Mouse (Mus musculus) frontal cortex, postnatal 36 days (tissue): ENCODE results near the gene Ten1.

Experiments
- DNase-seq, 2 experiments: peaks; one replicate each; pipeline ENCODE4 v3.0.0; 2022; ENCODE audit warnings: low spot score in 2 of 2

Ten1 gene

DNA sequence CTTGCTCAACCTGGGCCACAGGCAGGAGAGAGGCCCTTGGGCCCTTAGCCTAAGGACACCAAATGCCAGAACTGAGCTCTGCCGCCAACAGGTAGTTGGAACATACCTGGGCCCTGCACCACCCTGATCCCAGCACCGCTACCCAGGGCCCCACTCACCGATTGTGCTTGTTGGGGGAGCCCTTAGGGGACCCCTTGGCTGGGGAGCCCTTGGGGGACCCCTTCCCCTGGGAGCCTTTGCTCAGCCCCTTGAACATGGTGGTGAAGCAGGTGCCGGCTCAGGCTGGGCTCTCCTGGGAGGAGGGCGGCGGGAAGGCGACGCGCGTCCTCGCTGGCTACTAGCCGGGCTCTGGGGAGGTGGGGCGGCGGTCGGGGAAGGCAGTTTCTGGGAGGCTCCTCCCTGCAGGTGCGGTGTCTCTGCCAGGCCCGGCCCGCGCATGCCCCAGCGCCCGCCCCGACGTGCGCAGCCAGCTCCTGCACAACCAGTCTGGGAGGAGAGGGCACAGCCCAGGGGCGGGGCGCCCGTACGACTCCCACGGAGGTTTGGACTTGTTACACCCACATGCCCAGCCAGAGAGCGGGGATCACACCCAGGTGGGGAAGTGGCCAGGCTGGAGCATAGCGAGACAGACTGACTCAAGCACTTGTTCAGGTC is 39.2 kb downstream of the Ten1 start, which contains the start of gene Evpl:
TSS of gene Evpl (minus strand) at position 336 of the 654 bp plus-strand sequence.
- DNase-seq = no peak

DNA sequence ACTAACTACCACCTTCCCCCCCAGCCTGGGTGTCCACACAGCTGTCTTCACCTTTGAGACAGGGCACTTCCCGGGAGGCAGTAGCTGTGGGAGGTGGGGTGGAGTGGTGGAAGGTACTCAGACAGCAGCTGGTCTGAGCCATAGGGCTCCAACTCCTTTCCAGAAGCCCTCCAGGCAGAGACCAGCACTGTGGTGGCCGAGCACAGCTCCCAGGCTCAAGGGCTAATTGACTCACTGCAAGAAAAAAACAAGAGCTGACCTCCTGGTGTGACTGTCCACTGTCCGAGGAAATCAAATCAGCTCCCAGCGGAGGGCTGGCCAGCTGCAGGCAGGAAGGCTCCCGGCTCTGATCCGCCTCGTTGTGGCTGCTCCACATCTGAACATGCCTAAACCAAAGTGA is 41.1 kb downstream of the Ten1 start:
- DNase-seq = no peak

DNA sequence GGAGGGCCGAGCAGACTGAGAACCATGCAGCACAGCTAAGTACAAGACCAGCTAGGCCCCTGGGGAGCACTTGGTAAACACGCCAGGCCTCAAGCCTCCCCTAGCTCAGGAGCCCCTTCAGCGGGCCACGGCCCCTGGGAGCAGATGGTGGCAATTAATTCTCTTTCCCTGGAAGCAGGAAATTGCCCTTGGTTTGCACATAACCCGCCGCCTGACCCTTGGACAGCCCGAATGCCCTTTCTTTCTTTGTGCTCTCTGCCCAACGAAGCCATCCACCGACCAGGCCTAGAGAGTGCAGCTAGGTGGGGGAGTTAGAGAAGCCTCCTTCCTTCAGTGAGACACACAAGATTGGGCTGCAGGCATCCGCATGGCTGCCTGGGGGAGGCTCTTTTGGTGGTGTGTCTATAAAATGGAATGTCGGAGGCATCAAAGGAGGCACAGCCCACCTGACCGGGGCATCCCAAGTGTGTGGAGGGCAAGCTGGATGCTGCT is 43.1 kb downstream of the Ten1 start:
- DNase-seq = no peak

DNA sequence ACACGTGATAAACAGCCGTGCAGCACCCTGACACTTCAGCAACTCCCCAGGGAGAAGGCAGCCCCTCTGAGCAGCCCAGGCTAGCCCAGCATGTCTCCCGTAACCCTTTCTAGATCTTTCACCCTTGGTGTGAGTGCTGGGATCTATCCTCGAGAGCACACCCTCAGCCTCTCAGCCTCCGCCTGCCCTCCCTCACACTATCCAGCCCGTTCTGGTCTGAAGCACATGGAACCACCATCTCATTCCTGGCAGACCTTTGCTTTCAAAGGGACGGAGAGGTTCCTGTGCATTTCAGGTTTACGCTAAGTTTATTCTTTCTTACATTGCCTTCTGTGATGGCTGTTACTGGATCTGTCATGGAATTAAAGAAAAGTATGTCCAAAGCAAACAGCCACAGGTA is 45.9 kb downstream of the Ten1 start:
- DNase-seq = no peak

DNA sequence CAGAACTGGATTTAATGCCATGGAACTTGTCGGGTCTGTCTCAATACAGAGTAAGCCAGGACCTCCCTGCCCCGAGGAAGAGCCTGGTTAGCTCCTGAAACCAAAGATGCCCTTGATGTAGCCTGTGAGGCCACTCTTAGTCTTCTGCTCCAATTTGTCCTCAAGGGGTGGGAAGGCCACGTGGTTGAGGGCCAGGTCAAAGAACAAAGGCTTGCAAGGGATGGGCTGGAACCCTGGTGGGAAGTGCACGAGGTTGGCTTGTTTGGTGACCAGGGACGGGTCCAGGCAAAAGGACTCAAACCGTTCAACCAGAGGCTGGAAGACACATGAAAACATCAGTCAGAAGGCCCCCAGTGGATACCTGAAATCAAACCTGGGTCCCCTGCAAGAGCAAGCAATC is 47.0 kb downstream of the Ten1 start:
- DNase-seq = no peak

DNA sequence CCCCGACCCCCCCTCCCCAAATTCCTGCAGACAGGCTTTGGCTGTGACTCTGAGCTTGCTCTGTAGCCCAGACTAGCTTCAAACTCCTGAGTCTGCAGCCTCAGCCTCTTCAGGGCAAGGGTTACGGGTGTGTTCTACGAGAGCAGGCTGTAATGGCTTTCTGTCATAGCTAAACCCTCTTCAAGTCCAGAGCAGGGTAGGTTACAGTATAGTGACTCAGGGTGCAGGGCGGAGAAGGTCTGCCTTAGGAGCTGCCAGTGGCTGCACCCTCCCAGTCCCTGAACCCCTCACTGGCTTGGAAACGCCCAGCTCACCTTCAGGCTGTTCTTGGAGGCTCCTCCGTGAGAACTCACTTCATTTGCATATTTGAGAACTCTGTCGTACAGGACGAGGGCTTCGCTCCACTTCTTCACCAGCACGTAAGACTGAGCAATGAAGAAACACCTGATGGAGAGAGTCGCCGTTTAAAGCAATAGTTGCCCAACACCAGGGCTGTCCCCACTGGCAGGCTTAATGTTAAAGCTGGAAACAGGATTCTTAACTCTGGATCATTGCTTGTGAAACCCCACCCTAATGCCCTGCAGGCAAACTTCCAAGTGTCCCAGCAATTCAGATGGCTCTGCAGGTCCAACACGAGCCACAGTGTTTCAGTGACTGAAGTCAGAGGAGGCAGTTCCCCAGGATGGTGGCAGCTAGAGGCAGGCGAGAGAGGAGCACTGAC is 49.0 kb downstream of the Ten1 start:
- DNase-seq = no peak

DNA sequence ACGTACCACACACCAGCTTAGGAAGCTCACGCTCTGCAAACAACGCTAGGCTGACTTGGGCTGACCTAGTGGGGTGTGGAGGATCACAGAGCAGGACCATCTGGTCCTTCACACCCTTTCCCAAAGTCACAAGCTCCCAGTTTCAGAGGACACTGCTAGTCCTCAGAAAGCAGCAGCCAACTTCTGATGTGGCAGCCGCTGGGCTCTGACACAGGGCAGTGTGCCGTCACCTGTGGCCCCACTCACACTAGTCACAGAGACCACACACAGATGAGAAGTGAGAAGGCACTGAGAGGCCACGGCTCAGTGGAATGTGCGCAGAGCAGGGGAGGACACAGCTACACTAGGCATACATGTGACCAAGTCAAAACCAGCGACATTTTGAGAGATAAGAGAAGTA is 52.2 kb downstream of the Ten1 start:
- no peak for DNase-seq

- DNase-seq = no peak
Measured at GRCm38 (mm10) chr11:116253076-116253600, 54.5 kb downstream of the Ten1 start.

DNA sequence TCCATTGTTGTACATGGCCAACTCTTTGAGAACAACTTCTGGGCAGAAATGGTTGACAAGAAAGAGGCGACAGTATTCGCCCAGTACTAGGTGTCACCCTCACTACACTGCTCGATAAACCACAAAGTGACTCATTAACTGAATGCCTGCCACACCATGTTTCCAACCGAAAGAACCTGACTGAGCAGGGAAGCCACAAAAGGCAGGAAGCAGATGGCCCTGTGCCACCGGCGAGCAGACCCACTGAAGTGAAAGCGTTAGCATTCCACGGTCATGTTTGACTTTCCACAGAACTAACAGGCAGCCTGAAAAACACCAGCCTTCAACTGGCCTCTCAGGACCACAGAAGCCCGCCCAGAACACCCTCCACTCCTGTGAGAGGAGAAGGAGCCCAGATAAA is 56.0 kb downstream of the Ten1 start:
- DNase-seq = peak in 1 of 2 experiments; percentile 6

DNA sequence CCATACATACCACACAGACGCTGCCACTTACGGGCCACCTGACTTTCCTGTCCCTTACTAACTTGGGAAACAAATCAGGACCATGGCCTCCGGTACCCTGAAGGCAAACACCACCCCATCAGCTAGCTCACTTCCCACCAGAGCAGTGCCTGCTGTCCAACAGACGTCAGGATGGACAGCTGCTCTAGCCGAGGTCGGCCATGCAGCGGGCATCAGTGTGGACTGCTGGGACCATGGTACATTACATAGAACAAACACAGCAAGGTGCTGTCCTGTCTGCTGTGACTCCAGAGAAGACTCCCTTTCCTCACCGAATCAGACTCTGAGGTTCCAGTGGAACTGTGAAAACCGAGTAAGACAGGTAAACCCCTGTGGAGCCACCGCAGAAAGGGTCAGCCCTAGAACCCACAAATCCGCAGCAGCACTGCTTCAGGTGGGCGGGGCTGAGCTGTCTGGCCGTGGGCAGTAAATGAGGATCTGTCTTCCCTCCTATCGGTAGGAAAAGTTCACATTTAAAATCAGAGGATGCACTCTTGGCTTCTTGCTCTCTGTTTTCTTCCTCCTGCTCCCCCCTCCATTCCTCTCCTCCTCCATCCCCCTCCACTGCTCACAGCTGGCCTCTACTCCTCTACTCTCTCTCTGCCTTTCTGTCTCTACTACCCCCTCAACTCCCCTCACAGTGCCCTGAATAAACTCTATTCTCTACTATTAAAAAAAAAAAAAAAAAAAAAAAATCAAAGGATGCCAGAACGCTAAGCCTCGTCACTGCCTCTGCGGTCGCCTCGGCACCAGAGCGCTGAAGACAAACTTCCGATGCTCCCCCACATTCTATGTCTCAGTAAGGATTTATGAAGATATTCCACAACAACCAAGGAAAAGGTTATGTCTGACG is 56.7 kb downstream of the Ten1 start:
- no peak for DNase-seq

DNA sequence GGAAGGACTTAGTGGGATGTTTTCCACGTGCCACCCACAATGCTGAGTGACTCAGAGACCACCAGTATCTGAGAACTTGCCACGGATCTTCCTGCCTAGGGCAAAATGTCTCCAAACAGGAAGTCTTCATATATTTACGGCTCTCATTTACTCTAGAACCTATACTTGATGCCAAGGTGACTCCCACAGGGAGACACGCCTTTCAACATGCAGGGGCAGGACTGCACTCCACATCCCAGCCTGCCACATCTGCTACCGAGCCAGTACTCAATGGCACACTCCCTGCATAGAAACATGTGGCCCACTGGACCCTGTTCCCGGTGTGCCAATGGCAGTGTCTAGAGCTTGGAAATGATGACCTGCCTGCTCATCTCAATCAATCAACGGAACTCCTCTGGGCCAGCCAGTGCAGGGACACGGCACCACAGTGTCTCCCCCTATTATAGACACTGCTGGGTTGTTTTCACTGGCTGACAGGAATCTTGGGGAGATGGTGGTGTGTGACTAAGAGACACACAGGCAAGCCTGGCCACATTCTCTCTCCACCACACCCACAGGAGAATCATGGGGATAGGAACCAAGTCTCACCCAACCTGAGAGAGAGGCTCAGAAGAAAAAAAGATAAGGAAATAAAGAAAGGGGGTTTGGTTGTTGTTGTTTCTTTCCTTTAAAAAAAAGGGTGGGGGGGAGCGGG is 57.5 kb downstream of the Ten1 start:
- peak; percentile 7 to 10 for DNase-seq

- DNase-seq = no peak
Measured at GRCm38 (mm10) chr11:116259461-116259860, 60.8 kb downstream of the Ten1 start.

DNA sequence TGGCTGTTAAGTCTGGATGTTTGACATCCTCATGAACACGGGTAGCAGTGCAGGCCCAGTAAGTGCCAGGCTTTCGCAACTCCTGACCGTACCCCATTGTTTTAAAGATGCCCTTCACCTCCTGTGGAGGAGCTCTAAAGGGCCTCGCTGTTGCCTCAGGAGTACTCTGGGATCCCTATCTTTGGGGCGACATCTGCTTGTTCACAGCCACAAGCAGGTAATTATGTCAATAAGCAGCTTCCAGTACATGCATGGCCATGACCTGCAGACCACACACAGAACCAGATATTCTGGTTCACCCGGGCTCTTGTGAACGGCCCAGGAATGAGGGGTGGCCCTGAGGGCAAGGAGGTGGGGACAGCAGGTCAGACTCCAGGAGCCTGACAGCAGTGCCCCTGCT is 61.6 kb downstream of the Ten1 start:
- no peak for DNase-seq
